Mouse (Mus musculus) midbrain, embryonic 13.5 days (tissue): ENCODE measurements around the gene Fastkd1. TPM values are rescaled to one million over a fixed set of nuclear protein-coding genes. Genes with fewer than 3 reads are reported as not detected.

Experiments
- ATAC-seq: fragments of 200-750 bp; cut with Nextera tagmentation; 2 replicates; pipeline ENCODE4 v1.8.0; 2017; ENCODE audit warnings: mild to moderate bottlenecking, moderate TSS enrichment, moderate library complexity
- H3K27ac ChIP-seq: fragments of 300-500 bp; sonication (generic); 2 replicates; pipeline ENCODE4 v1.5.1; 2015; ENCODE audit warnings: inconsistent platforms, mild to moderate bottlenecking, moderate library complexity
- H3K27me3 ChIP-seq: fragments of 300-500 bp; sonication (generic); 2 replicates; pipeline ENCODE4 v1.6.1; 2015; ENCODE audit warnings: mild to moderate bottlenecking, inconsistent platforms
- H3K36me3 ChIP-seq: fragments of 300-500 bp; sonication (generic); 2 replicates; pipeline ENCODE4 v1.6.1; 2015; ENCODE audit warnings: mild to moderate bottlenecking, inconsistent platforms
- H3K4me1 ChIP-seq: fragments of 300-500 bp; sonication (generic); replicated peaks from 2 replicates; pipeline ENCODE4 v1.6.1; 2015; ENCODE audit warnings: inconsistent platforms
- H3K4me2 ChIP-seq: fragments of 300-500 bp; sonication (generic); replicated peaks from 2 replicates; pipeline ENCODE4 v1.6.1; 2015; ENCODE audit warnings: moderate library complexity, mild to moderate bottlenecking, inconsistent platforms
- H3K4me3 ChIP-seq: fragments of 300-500 bp; sonication (generic); replicated peaks from 2 replicates; pipeline ENCODE4 v1.5.1; 2015; ENCODE audit warnings: mild to moderate bottlenecking, inconsistent platforms
- H3K9ac ChIP-seq: fragments of 300-500 bp; sonication (generic); replicated peaks from 2 replicates; pipeline ENCODE4 v1.6.1; 2015; ENCODE audit warnings: mild to moderate bottlenecking, inconsistent platforms
- H3K9me3 ChIP-seq: fragments of 300-500 bp; sonication (generic); 2 replicates; pipeline ENCODE4 v1.6.1; 2016; ENCODE audit warnings: mild to moderate bottlenecking, inconsistent platforms
- WGBS: fragments of 180-500 bp; shearing (Covaris S2); methylation state at CpG from one replicate; pipeline ENCODE4 v1.1.7; 2015; 5-methylcytosine and 5-hydroxymethylcytosine counted together
- polyA plus RNA-seq: library from polyadenylated mRNA; unstranded; fragments of >200 nt; fragmentation: Nextera tagmentation; extraction: Ambion mirVana; gene quantifications from 2 replicates; pipeline ENCODE4 v1.2.1, GENCODE M21; 2015

Gene Fastkd1
- polyA plus RNA-seq, result 13.2 and 14.8 TPM in 2 replicates

DNA sequence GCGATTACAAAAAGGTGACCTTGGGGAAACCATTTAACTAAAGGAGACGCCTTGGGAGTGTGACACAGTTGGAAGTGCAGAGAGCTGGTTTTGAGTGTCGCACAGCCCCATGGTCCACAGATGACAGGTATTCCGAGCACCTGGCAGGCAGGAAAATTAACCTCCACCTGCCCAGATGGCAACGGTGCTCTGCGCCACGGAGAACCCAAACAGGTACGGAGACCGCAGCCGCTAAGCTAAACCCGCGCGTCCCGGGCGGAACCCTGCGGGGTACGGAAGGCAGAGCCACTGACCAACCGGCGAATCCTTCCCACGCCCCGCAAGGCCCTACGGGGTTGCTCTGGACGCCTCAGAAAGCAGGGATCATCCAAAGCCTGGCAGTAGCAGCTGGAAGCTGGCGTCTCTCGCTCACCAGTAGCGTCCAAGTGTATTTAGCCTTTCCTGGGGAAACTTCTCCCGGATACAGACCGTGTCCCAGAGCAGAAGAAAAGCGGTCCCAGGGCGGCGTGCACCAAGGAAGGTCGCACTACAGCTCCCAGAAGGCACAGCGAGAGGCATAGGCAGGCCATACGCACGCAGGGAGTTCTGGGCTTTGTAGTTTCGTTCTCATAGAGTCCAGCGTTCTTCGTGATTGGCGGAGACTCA is at the start of gene Fastkd1:
TSS of gene Fastkd1 (minus strand) at position 536 of the 645 bp plus-strand sequence.
- H3K27me3 ChIP-seq, result peaks cover 5% of the 10 kb centered on the region; the same call in 1 of the 2 replicates
- no peaks in the 10 kb centered on the region for H3K9me3 ChIP-seq
- H3K4me2 ChIP-seq, result peak within 1 kb of the TSS; percentile 67
- peak within 1 kb of the TSS; percentile 64 for H3K4me3 ChIP-seq
- H3K27ac ChIP-seq, result no peak within 1 kb of the TSS
- peaks cover 15% of the 10 kb centered on the region for H3K36me3 ChIP-seq
- peak within 1 kb of the TSS; percentile 70 for H3K9ac ChIP-seq
- ATAC-seq, result peak; percentile 100
- WGBS, result under 1% methylated on average over 39 of the region's 39 CpGs
- peaks cover 10% of the 10 kb centered on the region for H3K4me1 ChIP-seq

DNA sequence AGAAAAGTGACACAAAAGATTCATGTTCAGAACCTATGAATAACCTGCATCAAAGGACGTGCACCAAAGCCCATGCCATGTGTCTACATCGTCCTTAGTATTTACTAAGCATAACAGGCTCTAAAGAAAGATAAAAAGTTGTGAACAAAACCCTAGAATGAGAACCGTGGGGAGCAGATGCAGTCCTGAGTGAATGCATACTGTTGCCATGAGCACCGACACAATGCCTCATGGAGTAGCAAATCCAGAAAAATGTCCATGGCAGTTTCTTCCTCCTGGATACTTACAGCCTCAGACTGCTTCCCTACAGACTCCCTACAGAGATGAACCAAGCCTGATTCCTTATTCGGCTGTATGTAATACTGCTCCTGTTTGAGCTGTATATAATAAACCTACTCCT is 47.7 kb upstream of the Fastkd1 start:
- no peaks in the 10 kb centered on the region for H3K27me3 ChIP-seq
- H3K9ac ChIP-seq, result no peak overlapping the region
- peaks cover 5% of the 10 kb centered on the region; the same call in 1 of the 2 replicates for H3K36me3 ChIP-seq
- H3K4me1 ChIP-seq, result peaks cover 9% of the 10 kb centered on the region; the same call in 1 of the 2 replicates
- no peak overlapping the region for H3K27ac ChIP-seq
- H3K4me3 ChIP-seq, result no peak overlapping the region
- 30% methylated on average over 5 of the region's 5 CpGs for WGBS
- ATAC-seq, result peak; percentile 66; the same call in 1 of the 2 replicates
- H3K9me3 ChIP-seq, result no peaks in the 10 kb centered on the region
- no peak overlapping the region for H3K4me2 ChIP-seq

DNA sequence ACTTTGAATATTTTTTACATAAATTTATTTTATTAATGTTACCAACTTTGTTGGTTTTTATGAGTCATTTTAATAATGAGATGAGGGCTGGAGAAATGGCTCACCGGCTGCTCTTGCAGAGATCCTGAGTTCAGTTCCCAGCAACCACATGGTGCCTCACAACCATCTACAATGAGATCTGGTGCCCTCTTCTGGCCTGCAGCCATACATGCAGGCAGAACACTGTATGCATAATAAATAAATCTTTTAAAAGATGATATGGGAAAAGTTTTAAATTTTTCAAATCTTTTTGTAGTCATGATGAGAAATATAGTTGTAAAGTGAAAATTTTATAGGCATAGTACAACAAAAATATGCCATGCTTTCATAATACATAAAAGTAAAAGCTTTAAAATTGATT is 31.8 kb upstream of the Fastkd1 start:
- peaks cover 61% of the 10 kb centered on the region for H3K36me3 ChIP-seq
- no peak overlapping the region for H3K9ac ChIP-seq
- no peak for ATAC-seq
- H3K4me2 ChIP-seq, result no peak overlapping the region
- 95% methylated on average over 1 of the region's 1 CpGs for WGBS
- H3K4me3 ChIP-seq, result no peak overlapping the region
- H3K9me3 ChIP-seq, result no peaks in the 10 kb centered on the region
- H3K27me3 ChIP-seq, result no peaks in the 10 kb centered on the region
- H3K27ac ChIP-seq, result no peak overlapping the region
- H3K4me1 ChIP-seq, result no peaks in the 10 kb centered on the region

DNA sequence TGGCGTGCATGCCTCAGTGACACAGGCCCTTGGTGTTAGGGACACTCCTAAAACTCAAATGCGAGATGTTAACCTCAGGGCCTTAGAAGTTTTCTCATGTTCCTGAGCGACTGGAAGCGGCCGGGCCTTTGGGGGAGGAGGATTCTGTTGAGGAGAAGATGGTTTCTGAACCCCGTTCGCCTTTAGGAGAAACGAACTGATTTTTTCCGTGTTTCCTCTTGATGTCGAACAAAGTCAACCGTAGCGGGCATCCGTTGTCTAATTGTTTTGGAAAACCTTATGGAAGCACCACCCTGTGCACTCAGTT is 10.2 kb upstream of the Fastkd1 start:
- Histone ChIP-seq H3K4me2 (peak overlapping the region; percentile 87), H3K27me3 (0 out of 2 replicates have a peak, but pooled peaks cover 4% of the 10 kb centered on the region), H3K4me1 (peaks cover 16% of the 10 kb centered on the region), H3K36me3 (no peaks in the 10 kb centered on the region), H3K9ac (peak overlapping the region; percentile 87), H3K9me3 (no peaks in the 10 kb centered on the region), H3K27ac (peak overlapping the region; percentile 86; the same call in 1 of the 2 replicates), H3K4me3 (peak overlapping the region; percentile 97)
- no peak for ATAC-seq
- under 1% methylated on average over 13 of the region's 13 CpGs for WGBS

DNA sequence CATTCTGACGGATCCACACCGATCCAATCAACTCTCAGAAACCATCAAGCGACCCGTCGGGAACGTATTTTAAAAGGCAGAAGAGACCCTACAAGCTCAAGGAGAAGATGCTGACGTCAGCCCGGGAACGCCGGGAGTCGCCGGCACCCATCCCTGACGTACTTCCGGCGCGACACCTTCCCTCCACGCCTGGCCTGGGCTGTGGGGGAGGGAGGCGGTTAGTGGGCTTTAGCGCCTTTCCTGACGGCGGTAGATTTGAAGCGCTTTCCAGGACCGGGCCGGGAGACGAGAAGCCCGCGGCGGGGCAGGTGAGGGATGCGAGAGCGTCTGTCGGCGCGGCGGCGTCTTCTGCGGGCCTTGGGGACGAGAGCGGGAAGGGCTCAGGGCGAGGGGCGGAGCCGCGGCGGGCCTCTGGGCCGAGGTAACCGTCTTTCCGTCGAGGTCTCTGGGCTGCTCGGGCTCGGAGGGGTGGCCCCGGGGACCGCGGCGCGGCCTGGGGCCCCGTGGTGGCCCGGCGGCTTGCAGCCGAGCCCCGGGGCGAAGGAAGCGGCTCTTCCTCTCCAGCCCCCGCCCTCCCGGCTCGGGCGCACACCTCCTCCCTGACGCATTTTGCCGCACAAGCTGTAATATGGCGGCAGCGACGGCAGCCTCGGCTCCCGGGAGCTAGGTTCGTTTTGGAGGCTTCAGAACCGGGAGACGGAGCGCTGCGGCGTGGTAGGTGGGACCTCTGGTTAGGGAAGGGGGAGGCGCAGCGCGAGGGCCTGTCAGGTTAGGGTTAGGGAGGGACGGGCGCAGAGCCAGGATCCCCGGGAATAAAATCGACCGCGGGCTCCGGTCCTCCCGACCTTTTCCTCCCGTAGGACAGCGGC is 9.6 kb upstream of the Fastkd1 start:
- WGBS, result under 1% methylated on average over 69 of the region's 91 CpGs

DNA sequence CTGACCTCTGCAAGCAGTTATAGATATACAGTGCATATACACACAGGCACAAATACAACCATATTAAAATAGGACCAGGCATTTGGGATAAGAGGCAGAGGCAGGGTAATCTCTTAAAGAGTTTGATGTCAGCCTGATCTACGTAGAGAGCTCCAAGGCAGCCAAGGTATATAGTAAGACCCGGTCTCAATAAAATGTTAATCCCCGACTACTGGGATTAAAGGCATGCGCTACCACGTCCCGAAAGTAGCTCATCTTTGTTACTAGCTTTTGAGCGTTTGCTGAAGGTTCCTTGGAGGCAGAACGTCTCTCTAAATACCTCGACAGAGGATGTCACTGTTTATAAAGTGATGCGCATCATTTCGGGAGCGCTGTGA is 8.9 kb upstream of the Fastkd1 start, which contains the start of gene Ppig:
TSS of gene Ppig (plus strand) at position 273 of the 377 bp plus-strand sequence.
- H3K4me2 ChIP-seq, result peak within 1 kb of the TSS; percentile 87
- no peaks in the 10 kb centered on the region for H3K9me3 ChIP-seq
- 5% methylated on average over 12 of the region's 12 CpGs for WGBS
- peak within 1 kb of the TSS; percentile 97 for H3K4me3 ChIP-seq
- H3K27ac ChIP-seq, result peak within 1 kb of the TSS; percentile 86
- H3K4me1 ChIP-seq, result peaks cover 16% of the 10 kb centered on the region
- no peaks in the 10 kb centered on the region for H3K36me3 ChIP-seq
- H3K9ac ChIP-seq, result peak within 1 kb of the TSS; percentile 87
- peak; percentile 70 for ATAC-seq
- 0 out of 2 replicates have a peak, but pooled peaks cover 4% of the 10 kb centered on the region for H3K27me3 ChIP-seq

More for the DNA sequence above, 9.6 kb upstream of the Fastkd1 start:
- Histone ChIP-seq H3K27ac (peak overlapping the region; percentile 86), H3K9me3 (no peaks in the 10 kb centered on the region), H3K9ac (peak overlapping the region; percentile 87), H3K36me3 (no peaks in the 10 kb centered on the region), H3K4me1 (peaks cover 16% of the 10 kb centered on the region), H3K27me3 (0 out of 2 replicates have a peak, but pooled peaks cover 4% of the 10 kb centered on the region), H3K4me2 (peak overlapping the region; percentile 87), H3K4me3 (peak overlapping the region; percentile 97)
- ATAC-seq, result peak; percentile 97

DNA sequence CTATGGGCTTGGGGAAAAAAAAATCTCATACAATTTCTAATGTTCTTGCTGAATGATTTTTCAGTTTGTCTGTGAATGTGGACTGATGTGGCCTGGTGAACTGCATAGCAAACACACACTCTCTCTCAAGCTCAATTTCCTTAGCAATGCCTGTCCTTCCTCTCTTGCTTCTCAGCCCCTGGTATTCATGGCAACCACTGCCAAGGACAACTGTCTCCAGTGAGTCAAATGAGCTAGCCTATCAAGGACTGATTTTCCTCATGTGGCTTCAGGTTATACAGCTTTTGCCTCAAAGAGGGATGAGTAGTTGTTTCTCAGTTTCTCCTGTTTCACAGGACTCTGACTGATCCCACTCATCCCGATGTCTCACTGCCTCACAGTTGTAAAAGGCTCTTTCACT is 5.8 kb upstream of the Fastkd1 start:
- Histone ChIP-seq H3K4me2 (no peak overlapping the region), H3K36me3 (no peaks in the 10 kb centered on the region), H3K9ac (no peak overlapping the region), H3K4me1 (peaks cover 7% of the 10 kb centered on the region), H3K4me3 (no peak overlapping the region), H3K9me3 (no peaks in the 10 kb centered on the region), H3K27me3 (peaks cover 9% of the 10 kb centered on the region; the same call in 1 of the 2 replicates), H3K27ac (no peak overlapping the region)
- 73% methylated on average over 1 of the region's 1 CpGs for WGBS
- ATAC-seq, result no peak

DNA sequence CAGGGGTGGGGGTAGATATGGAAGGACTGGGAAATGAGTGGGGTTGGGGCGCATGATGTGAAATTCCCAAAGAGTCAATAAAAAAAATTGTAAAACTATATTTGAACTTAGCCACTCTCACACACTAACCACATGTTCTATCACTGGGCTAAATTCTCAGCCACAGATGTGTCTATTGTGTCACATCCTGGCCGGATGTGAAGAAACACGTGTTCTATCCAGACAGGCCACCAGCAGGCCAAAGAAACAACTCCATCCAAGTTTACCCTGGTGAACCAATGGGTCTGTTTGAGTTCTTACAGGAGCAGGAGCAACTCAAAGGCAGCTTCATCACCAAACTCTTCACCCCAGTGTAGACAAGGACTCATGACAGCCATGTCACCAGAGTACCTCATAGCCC is 3.2 kb upstream of the Fastkd1 start:
- H3K4me3 ChIP-seq, result no peak overlapping the region
- no peaks in the 10 kb centered on the region for H3K36me3 ChIP-seq
- no peaks in the 10 kb centered on the region for H3K9me3 ChIP-seq
- 86% methylated on average over 3 of the region's 3 CpGs for WGBS
- ATAC-seq, result no peak
- H3K9ac ChIP-seq, result no peak overlapping the region
- peaks cover 9% of the 10 kb centered on the region; the same call in 1 of the 2 replicates for H3K27me3 ChIP-seq
- H3K4me2 ChIP-seq, result no peak overlapping the region
- H3K27ac ChIP-seq, result no peak overlapping the region
- peaks cover 10% of the 10 kb centered on the region for H3K4me1 ChIP-seq

DNA sequence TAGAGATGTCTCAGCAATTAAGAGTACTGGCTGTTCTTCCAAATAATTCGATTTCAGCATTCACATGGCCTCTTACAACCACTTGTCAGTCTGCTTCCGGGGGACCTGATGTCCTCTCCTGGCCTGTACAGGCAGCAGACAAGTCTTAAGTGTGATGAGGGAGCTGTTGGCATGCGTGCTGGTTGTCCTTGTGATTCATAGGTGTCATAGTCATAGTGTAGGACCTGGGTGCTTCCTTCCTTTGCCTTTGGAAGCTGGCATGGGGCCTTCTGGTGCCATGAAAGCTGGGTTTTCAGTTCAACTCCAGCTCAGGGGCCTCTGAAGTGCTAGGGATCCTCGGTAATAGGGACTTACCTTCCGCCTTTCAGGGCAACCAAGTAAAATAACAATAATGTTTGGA is 810 bp upstream of the Fastkd1 start:
- H3K27ac ChIP-seq, result no peak overlapping the region
- WGBS, result 81% methylated on average over 5 of the region's 5 CpGs
- no peaks in the 10 kb centered on the region for H3K9me3 ChIP-seq
- ATAC-seq, result no peak; the same call in 1 of the 2 replicates
- no peak overlapping the region for H3K9ac ChIP-seq
- peaks cover 5% of the 10 kb centered on the region; the same call in 1 of the 2 replicates for H3K27me3 ChIP-seq
- peaks cover 10% of the 10 kb centered on the region for H3K4me1 ChIP-seq
- no peak overlapping the region for H3K4me2 ChIP-seq
- no peak overlapping the region for H3K4me3 ChIP-seq
- H3K36me3 ChIP-seq, result peaks cover 10% of the 10 kb centered on the region

DNA sequence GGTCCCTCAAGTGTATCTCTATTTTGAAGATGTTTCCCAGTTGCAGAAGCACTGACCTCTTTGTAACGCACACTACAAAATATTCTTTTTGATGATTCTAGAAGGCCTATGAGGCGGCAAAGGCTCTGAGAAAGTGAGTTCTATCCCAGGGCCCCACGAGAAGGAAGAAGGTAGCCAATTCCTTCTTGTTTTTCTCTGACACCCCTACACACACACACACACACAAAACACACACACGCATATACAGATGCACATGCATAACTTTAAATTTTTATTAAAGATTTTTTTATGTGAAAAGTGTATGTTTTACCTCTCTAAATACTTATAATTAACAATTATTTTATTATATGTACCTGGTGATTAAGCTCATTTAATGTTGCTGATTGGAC is 304 bp upstream of the Fastkd1 start:
- H3K4me3 ChIP-seq, result peak overlapping the region; percentile 64
- H3K27me3 ChIP-seq, result peaks cover 5% of the 10 kb centered on the region; the same call in 1 of the 2 replicates
- H3K4me2 ChIP-seq, result peak overlapping the region; percentile 67
- no peaks in the 10 kb centered on the region for H3K9me3 ChIP-seq
- peaks cover 11% of the 10 kb centered on the region for H3K36me3 ChIP-seq
- peak; percentile 65 for ATAC-seq
- no peak overlapping the region for H3K27ac ChIP-seq
- H3K4me1 ChIP-seq, result peaks cover 10% of the 10 kb centered on the region
- 30% methylated on average over 4 of the region's 4 CpGs for WGBS
- H3K9ac ChIP-seq, result no peak overlapping the region

DNA sequence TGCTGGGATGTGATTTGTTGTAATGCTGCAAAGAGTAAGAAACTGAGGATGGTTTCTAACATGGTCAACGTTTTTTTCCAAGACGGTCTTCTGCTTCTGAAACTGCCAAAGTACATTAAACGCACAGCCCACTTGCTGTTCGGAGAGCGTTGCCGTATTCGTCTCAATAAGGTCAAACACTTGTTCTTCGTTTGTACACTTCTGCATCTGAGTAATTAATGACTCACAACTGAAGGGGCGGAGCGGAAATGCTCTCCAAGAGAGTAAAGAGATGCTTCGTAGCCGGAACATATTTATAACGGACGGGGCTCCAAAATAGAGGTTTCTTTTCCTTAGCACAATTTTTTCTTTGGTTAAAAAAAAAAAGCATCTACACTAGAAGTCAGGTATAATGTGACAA is 1.1 kb downstream of the Fastkd1 start:
- Histone ChIP-seq H3K9me3 (no peaks in the 10 kb centered on the region), H3K4me1 (peaks cover 10% of the 10 kb centered on the region), H3K27ac (no peak overlapping the region), H3K4me3 (no peak overlapping the region), H3K27me3 (peaks cover 5% of the 10 kb centered on the region; the same call in 1 of the 2 replicates), H3K4me2 (no peak overlapping the region), H3K9ac (no peak overlapping the region), H3K36me3 (peaks cover 22% of the 10 kb centered on the region)
- ATAC-seq, result no peak
- WGBS, result 94% methylated on average over 14 of the region's 14 CpGs

DNA sequence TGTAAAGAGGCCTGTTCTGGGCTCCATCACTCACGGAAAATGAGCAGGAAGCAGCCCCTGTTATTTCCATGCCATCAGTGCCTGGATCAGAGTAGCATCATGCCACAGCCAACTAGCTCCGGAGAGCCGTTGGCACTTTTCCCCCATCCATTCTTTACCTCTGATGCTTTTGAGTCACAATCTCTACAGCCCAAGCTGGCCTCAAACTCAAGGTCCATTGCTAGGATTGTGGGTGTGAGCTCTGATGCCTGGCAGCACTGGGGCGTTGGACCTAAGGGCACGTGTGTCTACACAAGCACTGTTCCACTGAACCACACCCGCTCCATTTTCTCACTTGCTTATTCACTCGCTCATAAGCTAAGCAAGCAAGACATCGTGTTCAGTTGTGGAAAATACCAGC is 12.9 kb downstream of the Fastkd1 start:
- H3K27me3 ChIP-seq, result no peaks in the 10 kb centered on the region
- no peak overlapping the region for H3K27ac ChIP-seq
- H3K9ac ChIP-seq, result no peak overlapping the region
- no peaks in the 10 kb centered on the region for H3K9me3 ChIP-seq
- no peak overlapping the region for H3K4me3 ChIP-seq
- H3K4me2 ChIP-seq, result no peak overlapping the region
- no peaks in the 10 kb centered on the region for H3K4me1 ChIP-seq
- no peak for ATAC-seq
- WGBS, result 95% methylated on average over 8 of the region's 8 CpGs
- peaks cover 68% of the 10 kb centered on the region for H3K36me3 ChIP-seq
